Mouse (Mus musculus): ENCODE data around the gene Tatdn2.

DNA sequence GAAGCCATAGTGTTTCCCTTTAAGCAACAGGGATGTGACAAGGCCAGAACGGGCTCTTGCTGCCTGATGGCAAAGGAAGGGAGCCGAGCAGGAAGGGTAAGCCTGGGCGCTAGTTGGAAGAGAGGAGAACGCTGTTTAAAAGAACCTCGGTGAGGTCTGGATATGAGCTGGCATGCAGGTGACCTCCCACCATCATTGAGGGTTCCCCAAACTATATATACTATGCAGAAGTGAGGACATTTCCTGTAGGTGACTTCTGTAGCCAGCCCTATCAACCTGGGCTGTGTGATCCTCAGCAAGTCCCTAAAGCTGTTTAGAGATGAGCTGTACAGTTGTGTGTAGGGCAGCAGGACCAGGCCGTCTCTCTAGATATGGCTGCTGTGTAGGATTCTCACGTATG is 32.5 kb upstream of the Tatdn2 start:
- no peak for TF ChIP-seq CTCF (IDR thresholded peaks at IDR 0.05)
- no peak for TF ChIP-seq EP300 (IDR thresholded peaks at IDR 0.05; ENCODE audit: insufficient read depth, low read depth, low read length)
- TF ChIP-seq POLR2A (IDR thresholded peaks at IDR 0.05; ENCODE audit: insufficient read depth, low read depth, low read length), result no peak
